Mouse (Mus musculus): ENCODE data around the gene Slc25a11. TPM values are rescaled to one million over a fixed set of nuclear protein-coding genes. Genes with fewer than 3 reads are reported as not detected.
A peak's percentile ranks its signal among the peaks of the same experiment; 100 is the strongest.

Slc25a11 gene
- polyA plus RNA-seq, 1 experiment from 2014 or later: 158 TPM

- H3K4me2 ChIP-seq (ENCODE audit: low read length): peak overlapping the region; percentile 66
- peak overlapping the region; percentile 72 for H3K9ac ChIP-seq (ENCODE audit: low read length)
- H3K27me3 ChIP-seq (replicated peaks; ENCODE audit: control insufficient read depth, insufficient read depth, low read length): no peaks in the 10 kb centered on the region
- H3K36me3 ChIP-seq (ENCODE audit: control insufficient read depth, insufficient read depth, low read length): peaks cover 39% of the 10 kb centered on the region
- under 1% methylated on average over 31 of the region's 31 CpGs for WGBS
- peak; percentile 18 for ATAC-seq (replicated peaks; ENCODE audit: low FRiP score, low TSS enrichment, low read depth)
- peaks cover 21% of the 10 kb centered on the region for H3K4me1 ChIP-seq (replicated peaks; ENCODE audit: control insufficient read depth, insufficient read depth, low read length)
- H3K4me3 ChIP-seq (ENCODE audit: low read depth, low read length): peak overlapping the region; percentile 70
- peak overlapping the region; percentile 96 for H3K27ac ChIP-seq (ENCODE audit: low read depth)
- DNase-seq (ENCODE audit: low spot score): peak; percentile 88
- H3K9me3 ChIP-seq (ENCODE audit: control insufficient read depth, low read length): no peaks in the 10 kb centered on the region
These were observed 22.5 kb upstream of the Slc25a11 start for GRCm38 (mm10) chr11:70669582-70670345.

- Histone ChIP-seq H3K4me2 (ENCODE audit: low read length) (peak within 1 kb of the TSS; percentile 88), H3K9me3 (ENCODE audit: control insufficient read depth, low read length) (no peaks in the 10 kb centered on the region), H3K36me3 (ENCODE audit: control insufficient read depth, insufficient read depth, low read length) (peaks cover 45% of the 10 kb centered on the region), H3K9ac (ENCODE audit: low read length) (peak within 1 kb of the TSS; percentile 72), H3K4me1 (replicated peaks; ENCODE audit: control insufficient read depth, insufficient read depth, low read length) (peaks cover 21% of the 10 kb centered on the region), H3K27ac (ENCODE audit: low read depth) (peak within 1 kb of the TSS; percentile 96), H3K4me3 (ENCODE audit: low read depth, low read length) (peak within 1 kb of the TSS; percentile 70), H3K27me3 (replicated peaks; ENCODE audit: control insufficient read depth, insufficient read depth, low read length) (no peaks in the 10 kb centered on the region)
- DNase-seq (ENCODE audit: low spot score) (peak; percentile 98), ATAC-seq (replicated peaks; ENCODE audit: low FRiP score, low TSS enrichment, low read depth) (peak; percentile 95)
- under 1% methylated on average over 44 of the region's 44 CpGs for WGBS
These were observed 21.7 kb upstream of the Slc25a11 start, which contains the start of gene Spag7 for GRCm38 (mm10) chr11:70668771-70669505. TSS of gene Spag7 (minus strand) at chr11:70669416.

- ATAC-seq (replicated peaks; ENCODE audit: low FRiP score, low TSS enrichment, low read depth): peak; percentile 60
- WGBS: under 1% methylated on average over 15 of the region's 15 CpGs
- peak; percentile 85 for DNase-seq (ENCODE audit: low spot score)
These were observed 21.1 kb upstream of the Slc25a11 start for GRCm38 (mm10) chr11:70668335-70668770.

GRCm38 (mm10) chr11:70667271-70668150 lies 20.2 kb upstream of the Slc25a11 start:
- no peaks in the 10 kb centered on the region for H3K9me3 ChIP-seq (ENCODE audit: control insufficient read depth, low read length)
- peak overlapping the region; percentile 59 for H3K9ac ChIP-seq (ENCODE audit: low read length)
- 69% methylated on average over 14 of the region's 14 CpGs for WGBS

More at GRCm38 (mm10) chr11:70668335-70668770, 21.1 kb upstream of the Slc25a11 start:
- H3K9me3 ChIP-seq (ENCODE audit: control insufficient read depth, low read length): no peaks in the 10 kb centered on the region
- peaks cover 21% of the 10 kb centered on the region for H3K4me1 ChIP-seq (replicated peaks; ENCODE audit: control insufficient read depth, insufficient read depth, low read length)
- peak overlapping the region; percentile 59 for H3K9ac ChIP-seq (ENCODE audit: low read length)
- H3K4me3 ChIP-seq (ENCODE audit: low read depth, low read length): peak overlapping the region; percentile 70
- H3K36me3 ChIP-seq (ENCODE audit: control insufficient read depth, insufficient read depth, low read length): peaks cover 47% of the 10 kb centered on the region
- no peaks in the 10 kb centered on the region for H3K27me3 ChIP-seq (replicated peaks; ENCODE audit: control insufficient read depth, insufficient read depth, low read length)
- peak overlapping the region; percentile 88 for H3K4me2 ChIP-seq (ENCODE audit: low read length)
- H3K27ac ChIP-seq (ENCODE audit: low read depth): peak overlapping the region; percentile 96

GRCm38 (mm10) chr11:70666687-70667086 lies 19.4 kb upstream of the Slc25a11 start:
- no peak overlapping the region for H3K4me3 ChIP-seq (ENCODE audit: low read depth, low read length)
- WGBS: 94% methylated on average over 8 of the region's 8 CpGs
- no peaks in the 10 kb centered on the region for H3K27me3 ChIP-seq (replicated peaks; ENCODE audit: control insufficient read depth, insufficient read depth, low read length)
- no peak overlapping the region for H3K27ac ChIP-seq (ENCODE audit: low read depth)
- peaks cover 55% of the 10 kb centered on the region for H3K36me3 ChIP-seq (ENCODE audit: control insufficient read depth, insufficient read depth, low read length)
- ATAC-seq (replicated peaks; ENCODE audit: low FRiP score, low TSS enrichment, low read depth) (no peak), DNase-seq (ENCODE audit: low spot score) (no peak)
- H3K9ac ChIP-seq (ENCODE audit: low read length): no peak overlapping the region
- no peak overlapping the region for H3K4me2 ChIP-seq (ENCODE audit: low read length)
- H3K9me3 ChIP-seq (ENCODE audit: control insufficient read depth, low read length): no peaks in the 10 kb centered on the region
- peaks cover 21% of the 10 kb centered on the region for H3K4me1 ChIP-seq (replicated peaks; ENCODE audit: control insufficient read depth, insufficient read depth, low read length)

More at GRCm38 (mm10) chr11:70667271-70668150, 20.2 kb upstream of the Slc25a11 start:
- Histone ChIP-seq H3K27ac (ENCODE audit: low read depth) (peak overlapping the region; percentile 96), H3K27me3 (replicated peaks; ENCODE audit: control insufficient read depth, insufficient read depth, low read length) (no peaks in the 10 kb centered on the region), H3K4me1 (replicated peaks; ENCODE audit: control insufficient read depth, insufficient read depth, low read length) (peaks cover 21% of the 10 kb centered on the region), H3K36me3 (ENCODE audit: control insufficient read depth, insufficient read depth, low read length) (peaks cover 50% of the 10 kb centered on the region), H3K4me3 (ENCODE audit: low read depth, low read length) (peak overlapping the region; percentile 70), H3K4me2 (ENCODE audit: low read length) (peak overlapping the region; percentile 88)
- DNase-seq (ENCODE audit: low spot score): no peak
- ATAC-seq (replicated peaks; ENCODE audit: low FRiP score, low TSS enrichment, low read depth): no peak

- Histone ChIP-seq H3K36me3 (ENCODE audit: control insufficient read depth, insufficient read depth, low read length) (peaks cover 54% of the 10 kb centered on the region), H3K4me1 (replicated peaks; ENCODE audit: control insufficient read depth, insufficient read depth, low read length) (peaks cover 14% of the 10 kb centered on the region), H3K4me2 (ENCODE audit: low read length) (no peak overlapping the region), H3K9ac (ENCODE audit: low read length) (no peak overlapping the region), H3K4me3 (ENCODE audit: low read depth, low read length) (no peak overlapping the region), H3K27me3 (replicated peaks; ENCODE audit: control insufficient read depth, insufficient read depth, low read length) (no peaks in the 10 kb centered on the region), H3K27ac (ENCODE audit: low read depth) (no peak overlapping the region), H3K9me3 (ENCODE audit: control insufficient read depth, low read length) (no peaks in the 10 kb centered on the region)
- 91% methylated on average over 9 of the region's 9 CpGs for WGBS
- no peak for DNase-seq (ENCODE audit: low spot score)
- ATAC-seq (replicated peaks; ENCODE audit: low FRiP score, low TSS enrichment, low read depth): no peak
These were observed 17.5 kb upstream of the Slc25a11 start for GRCm38 (mm10) chr11:70664741-70665140.

- H3K27me3 ChIP-seq (replicated peaks; ENCODE audit: control insufficient read depth, insufficient read depth, low read length): no peaks in the 10 kb centered on the region
- H3K27ac ChIP-seq (ENCODE audit: low read depth): no peak overlapping the region
- no peak overlapping the region for H3K4me2 ChIP-seq (ENCODE audit: low read length)
- DNase-seq (ENCODE audit: low spot score): no peak
- ATAC-seq (replicated peaks; ENCODE audit: low FRiP score, low TSS enrichment, low read depth): no peak
- 92% methylated on average over 6 of the region's 6 CpGs for WGBS
- no peaks in the 10 kb centered on the region for H3K9me3 ChIP-seq (ENCODE audit: control insufficient read depth, low read length)
- no peak overlapping the region for H3K9ac ChIP-seq (ENCODE audit: low read length)
- H3K4me3 ChIP-seq (ENCODE audit: low read depth, low read length): no peak overlapping the region
- H3K4me1 ChIP-seq (replicated peaks; ENCODE audit: control insufficient read depth, insufficient read depth, low read length): peaks cover 14% of the 10 kb centered on the region
- H3K36me3 ChIP-seq (ENCODE audit: control insufficient read depth, insufficient read depth, low read length): peaks cover 54% of the 10 kb centered on the region
These were observed 16.7 kb upstream of the Slc25a11 start for GRCm38 (mm10) chr11:70663957-70664356.

GRCm38 (mm10) chr11:70663101-70663500 lies 15.8 kb upstream of the Slc25a11 start:
- ATAC-seq (replicated peaks; ENCODE audit: low FRiP score, low TSS enrichment, low read depth) (no peak), DNase-seq (ENCODE audit: low spot score) (no peak)
- H3K4me1 ChIP-seq (replicated peaks; ENCODE audit: control insufficient read depth, insufficient read depth, low read length): peaks cover 15% of the 10 kb centered on the region
- no peaks in the 10 kb centered on the region for H3K9me3 ChIP-seq (ENCODE audit: control insufficient read depth, low read length)
- H3K4me2 ChIP-seq (ENCODE audit: low read length): no peak overlapping the region
- H3K36me3 ChIP-seq (ENCODE audit: control insufficient read depth, insufficient read depth, low read length): peaks cover 54% of the 10 kb centered on the region
- 92% methylated on average over 8 of the region's 8 CpGs for WGBS
- no peak overlapping the region for H3K9ac ChIP-seq (ENCODE audit: low read length)
- no peak overlapping the region for H3K27ac ChIP-seq (ENCODE audit: low read depth)
- no peaks in the 10 kb centered on the region for H3K27me3 ChIP-seq (replicated peaks; ENCODE audit: control insufficient read depth, insufficient read depth, low read length)
- no peak overlapping the region for H3K4me3 ChIP-seq (ENCODE audit: low read depth, low read length)
